Mouse (Mus musculus): ENCODE results near the gene Rec8. TPM values are rescaled to one million over a fixed set of nuclear protein-coding genes. Genes with fewer than 3 reads are reported as not detected.

Rec8 gene
- 3.8 and 4.2 TPM in 2 replicates for polyA plus RNA-seq (2014; fragmentation: Nextera tagmentation; extraction: Ambion mirVana)

- no peaks in the 10 kb centered on the region for H3K36me3 ChIP-seq (replicated peaks; ENCODE audit: control insufficient read depth, insufficient read depth, low read depth, low read length)
Measured at GRCm38 (mm10) chr14:55617822-55618221, at the start of gene Rec8. Gene Rec8 (plus strand): TSS chr14:55618037.

GRCm38 (mm10) chr14:55570588-55570987 is 47.2 kb upstream of the Rec8 start:
- H3K4me2 ChIP-seq (ENCODE audit: low read depth, low read length) = no peak overlapping the region
- DNase-seq (ENCODE audit: low spot score) (no peak), ATAC-seq (replicated peaks; ENCODE audit: insufficient number of reproducible peaks, low FRiP score, low TSS enrichment, low read depth) (no peak)
- H3K4me1 ChIP-seq (ENCODE audit: control insufficient read depth, insufficient read depth, low read length) = no peaks in the 10 kb centered on the region
- no peak overlapping the region for H3K4me3 ChIP-seq (ENCODE audit: low read depth, low read length)
- no peak overlapping the region for H3K9ac ChIP-seq (replicated peaks; ENCODE audit: low read length)
- 90% methylated on average over 2 of the region's 2 CpGs for WGBS
- no peaks in the 10 kb centered on the region for H3K9me3 ChIP-seq (replicated peaks; ENCODE audit: control insufficient read depth, low read length)
- H3K27ac ChIP-seq (replicated peaks; ENCODE audit: low read depth, low read length) = no peak overlapping the region
- no peaks in the 10 kb centered on the region for H3K27me3 ChIP-seq (ENCODE audit: control insufficient read depth, insufficient read depth, low read length)
- peaks cover 3% of the 10 kb centered on the region for H3K36me3 ChIP-seq (replicated peaks; ENCODE audit: control insufficient read depth, insufficient read depth, low read depth, low read length)

More at GRCm38 (mm10) chr14:55617822-55618221, at the start of gene Rec8:
- Histone ChIP-seq H3K9ac (replicated peaks; ENCODE audit: low read length) (0 out of 2 replicates have a peak within 1 kb of the TSS, but pooled peaks have one; percentile 22), H3K27me3 (ENCODE audit: control insufficient read depth, insufficient read depth, low read length) (no peaks in the 10 kb centered on the region), H3K4me1 (ENCODE audit: control insufficient read depth, insufficient read depth, low read length) (no peaks in the 10 kb centered on the region), H3K9me3 (replicated peaks; ENCODE audit: control insufficient read depth, low read length) (no peaks in the 10 kb centered on the region), H3K27ac (replicated peaks; ENCODE audit: low read depth, low read length) (no peak within 1 kb of the TSS), H3K4me3 (ENCODE audit: low read depth, low read length) (peak within 1 kb of the TSS; percentile 19), H3K4me2 (ENCODE audit: low read depth, low read length) (peak within 1 kb of the TSS; percentile 23)
- DNase-seq (ENCODE audit: low spot score) (peak; percentile 65), ATAC-seq (replicated peaks; ENCODE audit: insufficient number of reproducible peaks, low FRiP score, low TSS enrichment, low read depth) (peak; percentile 81)
- WGBS = 25% methylated on average over 21 of the region's 21 CpGs

GRCm38 (mm10) chr14:55571760-55572159 is 46.1 kb upstream of the Rec8 start:
- Histone ChIP-seq H3K9me3 (replicated peaks; ENCODE audit: control insufficient read depth, low read length) (no peaks in the 10 kb centered on the region), H3K27me3 (ENCODE audit: control insufficient read depth, insufficient read depth, low read length) (no peaks in the 10 kb centered on the region), H3K4me1 (ENCODE audit: control insufficient read depth, insufficient read depth, low read length) (no peaks in the 10 kb centered on the region)

GRCm38 (mm10) chr14:55575302-55575701 is 42.5 kb upstream of the Rec8 start, which contains the start of gene Fitm1:
Gene Fitm1 (plus strand): TSS chr14:55575617.
- Histone ChIP-seq H3K27ac (replicated peaks; ENCODE audit: low read depth, low read length) (no peak within 1 kb of the TSS), H3K9ac (replicated peaks; ENCODE audit: low read length) (no peak within 1 kb of the TSS), H3K36me3 (replicated peaks; ENCODE audit: control insufficient read depth, insufficient read depth, low read depth, low read length) (no peaks in the 10 kb centered on the region), H3K4me2 (ENCODE audit: low read depth, low read length) (no peak within 1 kb of the TSS), H3K4me1 (ENCODE audit: control insufficient read depth, insufficient read depth, low read length) (peaks cover 4% of the 10 kb centered on the region; the same call in 1 of the 2 replicates), H3K4me3 (ENCODE audit: low read depth, low read length) (no peak within 1 kb of the TSS), H3K9me3 (replicated peaks; ENCODE audit: control insufficient read depth, low read length) (no peaks in the 10 kb centered on the region), H3K27me3 (ENCODE audit: control insufficient read depth, insufficient read depth, low read length) (no peaks in the 10 kb centered on the region)
- no peak for ATAC-seq (replicated peaks; ENCODE audit: insufficient number of reproducible peaks, low FRiP score, low TSS enrichment, low read depth)
- no peak for DNase-seq (ENCODE audit: low spot score)
- 68% methylated on average over 8 of the region's 8 CpGs for WGBS

More at GRCm38 (mm10) chr14:55571760-55572159, 46.1 kb upstream of the Rec8 start:
- no peak overlapping the region for H3K4me3 ChIP-seq (ENCODE audit: low read depth, low read length)
- ATAC-seq (replicated peaks; ENCODE audit: insufficient number of reproducible peaks, low FRiP score, low TSS enrichment, low read depth) = no peak
- H3K4me2 ChIP-seq (ENCODE audit: low read depth, low read length) = no peak overlapping the region
- no peak for DNase-seq (ENCODE audit: low spot score)
- no peak overlapping the region for H3K9ac ChIP-seq (replicated peaks; ENCODE audit: low read length)
- no peak overlapping the region for H3K27ac ChIP-seq (replicated peaks; ENCODE audit: low read depth, low read length)
- no peaks in the 10 kb centered on the region; the same call in 1 of the 2 replicates for H3K36me3 ChIP-seq (replicated peaks; ENCODE audit: control insufficient read depth, insufficient read depth, low read depth, low read length)

GRCm38 (mm10) chr14:55575711-55576110 is 42.1 kb upstream of the Rec8 start:
- 60% methylated on average over 13 of the region's 13 CpGs for WGBS
- H3K27ac ChIP-seq (replicated peaks; ENCODE audit: low read depth, low read length) = no peak overlapping the region

GRCm38 (mm10) chr14:55576376-55576775 is 41.5 kb upstream of the Rec8 start:
- H3K27ac ChIP-seq (replicated peaks; ENCODE audit: low read depth, low read length) = no peak overlapping the region
- H3K4me1 ChIP-seq (ENCODE audit: control insufficient read depth, insufficient read depth, low read length) = peaks cover 4% of the 10 kb centered on the region; the same call in 1 of the 2 replicates
- H3K36me3 ChIP-seq (replicated peaks; ENCODE audit: control insufficient read depth, insufficient read depth, low read depth, low read length) = no peaks in the 10 kb centered on the region
- WGBS = 79% methylated on average over 16 of the region's 16 CpGs
- H3K4me3 ChIP-seq (ENCODE audit: low read depth, low read length) = no peak overlapping the region
- DNase-seq (ENCODE audit: low spot score) = no peak
- H3K9me3 ChIP-seq (replicated peaks; ENCODE audit: control insufficient read depth, low read length) = no peaks in the 10 kb centered on the region
- ATAC-seq (replicated peaks; ENCODE audit: insufficient number of reproducible peaks, low FRiP score, low TSS enrichment, low read depth) = no peak
- H3K9ac ChIP-seq (replicated peaks; ENCODE audit: low read length) = no peak overlapping the region
- H3K27me3 ChIP-seq (ENCODE audit: control insufficient read depth, insufficient read depth, low read length) = no peaks in the 10 kb centered on the region
- H3K4me2 ChIP-seq (ENCODE audit: low read depth, low read length) = no peak overlapping the region

More at GRCm38 (mm10) chr14:55575711-55576110, 42.1 kb upstream of the Rec8 start:
- ATAC-seq (replicated peaks; ENCODE audit: insufficient number of reproducible peaks, low FRiP score, low TSS enrichment, low read depth) (no peak), DNase-seq (ENCODE audit: low spot score) (no peak)
- Histone ChIP-seq H3K9ac (replicated peaks; ENCODE audit: low read length) (no peak overlapping the region), H3K36me3 (replicated peaks; ENCODE audit: control insufficient read depth, insufficient read depth, low read depth, low read length) (no peaks in the 10 kb centered on the region), H3K4me1 (ENCODE audit: control insufficient read depth, insufficient read depth, low read length) (peaks cover 4% of the 10 kb centered on the region; the same call in 1 of the 2 replicates), H3K4me2 (ENCODE audit: low read depth, low read length) (no peak overlapping the region), H3K27me3 (ENCODE audit: control insufficient read depth, insufficient read depth, low read length) (no peaks in the 10 kb centered on the region), H3K4me3 (ENCODE audit: low read depth, low read length) (no peak overlapping the region), H3K9me3 (replicated peaks; ENCODE audit: control insufficient read depth, low read length) (no peaks in the 10 kb centered on the region)

- under 1% methylated on average over 31 of the region's 32 CpGs for WGBS
- no peaks in the 10 kb centered on the region for H3K36me3 ChIP-seq (replicated peaks; ENCODE audit: control insufficient read depth, insufficient read depth, low read depth, low read length)
- peak within 1 kb of the TSS; percentile 52 for H3K4me3 ChIP-seq (ENCODE audit: low read depth, low read length)
- H3K9ac ChIP-seq (replicated peaks; ENCODE audit: low read length) = peak within 1 kb of the TSS; percentile 83
- ATAC-seq (replicated peaks; ENCODE audit: insufficient number of reproducible peaks, low FRiP score, low TSS enrichment, low read depth) (peak; percentile 85), DNase-seq (ENCODE audit: low spot score) (peak; percentile 86)
- peak within 1 kb of the TSS; percentile 81 for H3K4me2 ChIP-seq (ENCODE audit: low read depth, low read length)
- H3K9me3 ChIP-seq (replicated peaks; ENCODE audit: control insufficient read depth, low read length) = no peaks in the 10 kb centered on the region
- H3K27me3 ChIP-seq (ENCODE audit: control insufficient read depth, insufficient read depth, low read length) = no peaks in the 10 kb centered on the region
- peak within 1 kb of the TSS; percentile 48; the same call in 1 of the 2 replicates for H3K27ac ChIP-seq (replicated peaks; ENCODE audit: low read depth, low read length)
- H3K4me1 ChIP-seq (ENCODE audit: control insufficient read depth, insufficient read depth, low read length) = peaks cover 4% of the 10 kb centered on the region; the same call in 1 of the 2 replicates
Measured at GRCm38 (mm10) chr14:55577871-55578667, 39.8 kb upstream of the Rec8 start, which contains the start of gene Psme1. Gene Psme1 (plus strand): TSS chr14:55578123.
